Mouse (Mus musculus): Measurements from ENCODE around the gene Prmt8.
A peak's percentile ranks its signal among the peaks of the same experiment; 100 is the strongest.

Gene Prmt8

DNA sequence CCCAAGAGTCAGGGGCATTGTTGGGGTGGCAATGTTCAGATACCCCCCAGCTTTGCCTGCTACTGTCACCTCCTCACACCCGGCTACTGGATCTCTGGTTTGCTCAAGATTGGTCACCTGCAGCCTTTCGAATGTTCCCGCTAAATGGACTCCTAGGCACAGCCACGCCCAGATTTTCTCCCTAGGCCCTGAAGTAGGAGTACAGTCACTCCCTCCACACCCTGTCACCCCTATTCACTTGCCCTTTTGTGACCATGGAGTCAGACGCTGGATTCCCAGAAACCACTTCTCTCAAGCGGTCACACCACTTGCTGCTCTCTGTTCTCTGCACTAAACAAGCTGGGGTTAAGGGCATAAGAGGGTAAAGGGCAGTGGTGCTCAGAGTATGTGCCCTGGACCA, 28.1 kb downstream of the Prmt8 start:
- no peak for ATAC-seq (ENCODE audit: insufficient number of reproducible peaks, low FRiP score, low TSS enrichment)

DNA sequence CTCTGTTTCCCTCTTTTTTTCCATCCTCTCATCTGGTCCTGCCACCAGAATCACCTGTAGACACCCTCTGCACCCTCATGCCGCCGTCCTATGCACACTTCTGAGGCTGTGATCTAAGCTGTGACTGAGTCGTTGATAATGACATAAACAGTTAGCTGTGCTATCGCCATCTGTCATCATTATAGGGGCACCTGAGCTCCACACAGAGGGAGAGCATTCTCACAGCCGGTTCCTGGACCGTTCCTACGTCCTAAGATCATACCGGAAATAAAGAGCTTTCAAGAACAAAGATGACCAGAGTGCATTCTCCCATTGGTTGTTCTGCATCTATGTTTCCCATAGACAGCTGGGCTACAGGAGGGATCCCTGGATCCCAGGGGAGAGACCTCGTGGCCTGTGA, 28.6 kb downstream of the Prmt8 start:
- 0 out of 2 replicates have a peak, but pooled peaks have one; percentile 20 for ATAC-seq (ENCODE audit: insufficient number of reproducible peaks, low FRiP score, low TSS enrichment)

DNA sequence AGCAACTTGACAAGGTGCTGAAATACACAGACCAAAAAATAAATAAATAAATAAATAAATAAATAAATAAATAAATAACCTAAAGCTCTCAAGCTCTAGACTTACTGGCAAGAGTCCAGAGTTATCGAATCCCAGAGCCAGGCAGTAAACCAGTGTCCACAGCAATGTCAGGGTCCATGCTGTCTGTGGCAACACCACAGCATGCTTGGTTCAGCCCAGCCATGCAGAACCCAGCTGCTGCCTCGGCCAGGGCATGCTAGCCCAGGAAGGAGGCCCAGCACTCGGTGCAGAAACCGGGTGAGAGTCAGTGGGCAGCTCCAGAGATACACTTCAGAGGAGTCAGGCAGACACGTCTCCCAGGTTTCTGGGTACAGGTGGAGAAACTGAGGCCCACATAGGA, 29.4 kb downstream of the Prmt8 start:
- ATAC-seq (ENCODE audit: insufficient number of reproducible peaks, low FRiP score, low TSS enrichment), result no peak

DNA sequence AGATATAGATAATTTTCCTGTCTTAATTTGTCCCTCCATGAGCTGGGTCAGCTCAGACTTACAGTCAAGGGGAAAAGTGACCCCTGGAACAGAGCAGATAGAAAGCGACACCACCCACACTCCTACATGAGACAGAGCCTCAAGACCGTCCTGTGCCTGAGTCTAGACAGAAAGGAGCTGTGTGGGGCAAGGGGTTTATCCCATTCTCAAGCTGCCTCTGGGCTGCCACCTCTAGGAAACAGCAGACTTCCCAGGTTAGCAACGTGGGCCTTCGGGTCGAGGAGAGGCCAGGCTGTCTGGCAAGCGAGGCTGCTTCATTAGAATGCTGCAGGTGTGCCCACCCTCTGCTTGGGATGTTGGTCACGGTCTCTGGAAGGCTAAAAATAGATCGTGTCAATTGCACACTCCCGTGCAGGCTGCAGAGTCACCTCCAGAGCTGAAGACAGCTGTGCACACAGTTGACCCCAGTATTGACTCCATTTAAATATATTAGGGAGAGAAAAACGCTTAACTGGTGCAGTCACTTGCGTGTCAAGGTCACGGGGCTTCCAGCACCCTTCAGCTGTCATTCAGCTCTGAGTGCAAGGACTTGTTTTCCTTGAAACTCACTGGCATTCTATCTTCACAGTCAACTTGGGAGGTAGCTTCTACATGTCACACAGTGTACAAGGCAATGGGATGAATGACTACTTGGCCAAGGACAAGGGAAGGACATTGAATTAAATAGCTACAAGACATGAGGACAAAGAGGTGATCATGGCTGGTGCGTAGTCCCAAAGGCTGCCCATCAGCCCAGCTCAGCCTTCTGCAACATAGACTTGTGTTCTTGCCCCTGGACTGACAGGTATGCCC, 33.9 kb downstream of the Prmt8 start:
- ATAC-seq (ENCODE audit: insufficient number of reproducible peaks, low FRiP score, low TSS enrichment), result no peak

DNA sequence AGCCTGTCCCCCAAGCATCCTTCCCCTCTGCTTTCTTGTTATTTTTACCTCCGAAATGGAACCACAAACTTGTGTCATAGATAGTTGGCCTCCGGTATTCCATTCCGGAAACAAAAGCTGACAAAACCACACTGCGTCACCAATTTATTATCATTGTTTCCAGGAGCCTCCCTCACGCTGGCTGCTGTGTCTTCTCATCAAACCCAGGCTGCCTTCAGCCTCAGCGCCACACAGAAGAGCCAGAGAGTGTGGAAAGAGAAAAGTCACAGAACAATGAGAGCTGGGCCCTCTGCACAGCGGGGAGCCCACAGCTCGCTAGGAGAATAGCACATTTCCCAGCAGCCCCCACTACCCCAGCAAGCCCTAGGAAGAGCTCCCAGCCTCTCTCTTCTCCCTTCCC, 46.1 kb downstream of the Prmt8 start:
- ATAC-seq (ENCODE audit: insufficient number of reproducible peaks, low FRiP score, low TSS enrichment), result no peak

DNA sequence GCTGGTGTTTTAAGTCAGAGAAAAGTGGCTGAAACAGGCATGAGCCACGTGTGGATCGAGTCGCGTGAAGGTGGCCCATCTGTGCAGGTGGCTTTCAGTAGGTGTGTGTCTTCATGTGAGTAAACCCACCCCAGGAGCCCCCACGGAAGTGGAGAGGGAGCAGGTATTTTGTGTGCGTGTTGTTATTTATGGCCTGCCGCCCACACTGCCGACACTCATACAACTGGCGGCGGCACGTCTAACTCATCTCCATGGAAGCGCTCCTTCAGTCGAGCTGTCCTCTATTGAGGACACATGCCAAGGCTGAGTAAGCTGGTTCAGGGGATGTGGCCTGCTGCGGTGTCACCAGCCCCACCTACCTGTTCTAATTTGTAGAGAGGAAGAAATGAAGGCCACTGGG, 49.4 kb downstream of the Prmt8 start:
- no peak for ATAC-seq (ENCODE audit: insufficient number of reproducible peaks, low FRiP score, low TSS enrichment)

DNA sequence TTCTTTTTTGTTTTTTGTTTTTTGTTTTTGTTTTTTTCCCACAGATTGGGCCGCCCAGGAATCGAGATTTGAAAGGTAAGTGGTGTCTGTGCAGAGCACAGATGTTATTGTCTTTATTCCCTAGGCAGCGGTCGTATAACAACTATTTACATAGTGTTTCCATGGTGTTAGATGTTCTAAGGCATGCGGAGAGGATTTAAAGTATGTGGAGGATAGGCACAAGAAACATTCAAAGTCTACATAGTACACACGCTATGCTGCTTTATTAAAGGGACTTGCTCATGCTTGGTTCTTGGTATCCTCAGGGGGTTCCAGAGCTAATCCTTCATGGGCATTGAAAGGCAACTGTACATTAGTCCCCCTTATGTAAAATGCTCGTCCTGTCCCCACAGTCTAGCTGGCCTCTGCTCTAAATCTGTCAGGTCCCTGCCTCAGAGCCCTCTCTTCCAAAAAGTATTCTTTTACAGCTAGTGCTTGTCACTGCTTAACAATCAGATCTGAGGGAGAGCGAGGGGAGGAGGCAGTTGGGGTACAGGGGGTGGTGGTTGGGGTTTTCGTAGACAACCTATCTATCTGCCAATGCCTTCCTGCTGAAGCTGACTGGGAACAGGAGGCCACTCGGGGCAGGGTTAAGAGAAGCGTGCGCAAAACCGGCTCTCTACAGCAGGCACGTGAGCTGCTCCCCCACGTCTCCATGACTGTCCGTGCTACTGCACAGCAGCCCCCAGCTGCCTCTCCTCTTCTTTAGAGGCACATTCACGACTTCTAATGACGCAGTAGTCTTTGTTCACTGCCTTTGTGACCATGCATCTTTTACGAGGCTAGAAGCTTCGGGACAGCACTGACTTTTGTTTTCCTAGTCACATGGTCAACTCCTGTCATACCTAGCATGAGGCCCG, 51.8 kb downstream of the Prmt8 start:
- ATAC-seq (ENCODE audit: insufficient number of reproducible peaks, low FRiP score, low TSS enrichment), result no peak

DNA sequence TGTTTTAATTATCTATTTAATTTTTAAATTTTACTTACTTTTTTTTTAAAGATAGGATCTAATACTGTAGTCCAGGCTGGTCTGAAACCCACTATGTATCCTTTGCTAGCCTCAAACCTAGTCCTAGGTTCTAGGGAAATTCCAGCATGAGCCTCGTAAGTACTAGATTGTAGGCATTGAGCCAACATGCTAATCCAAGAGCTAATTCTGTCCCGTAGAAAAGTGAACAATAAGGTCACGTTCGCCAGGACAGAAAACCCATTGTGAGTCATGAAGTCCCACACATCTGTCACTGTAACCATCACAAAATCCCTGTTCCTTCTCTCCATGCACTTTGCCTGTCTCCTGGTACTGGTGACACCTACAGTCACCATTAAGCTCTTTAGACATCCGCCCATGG, 53.8 kb downstream of the Prmt8 start:
- ATAC-seq (ENCODE audit: insufficient number of reproducible peaks, low FRiP score, low TSS enrichment), result no peak

DNA sequence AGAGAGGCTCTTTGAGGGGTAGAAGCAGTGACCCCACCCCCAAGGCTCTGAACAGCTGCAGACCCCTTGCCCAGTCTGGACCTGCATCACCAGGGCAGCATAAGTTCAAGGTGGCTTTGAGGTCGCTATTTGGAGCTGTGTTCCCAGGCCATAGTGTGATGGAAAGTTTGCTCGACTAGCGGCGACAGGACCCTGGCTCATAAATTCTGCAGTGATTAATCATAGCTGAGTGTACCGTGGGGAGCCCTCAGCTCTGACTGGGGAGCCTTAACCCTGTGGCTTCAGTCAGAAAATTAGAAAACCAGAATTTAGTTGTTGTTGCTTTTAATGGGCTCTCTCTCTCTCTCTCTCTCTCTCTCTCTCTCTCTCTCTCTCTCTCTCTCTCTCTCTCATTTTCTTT, 54.4 kb downstream of the Prmt8 start:
- no peak for ATAC-seq (ENCODE audit: insufficient number of reproducible peaks, low FRiP score, low TSS enrichment)

DNA sequence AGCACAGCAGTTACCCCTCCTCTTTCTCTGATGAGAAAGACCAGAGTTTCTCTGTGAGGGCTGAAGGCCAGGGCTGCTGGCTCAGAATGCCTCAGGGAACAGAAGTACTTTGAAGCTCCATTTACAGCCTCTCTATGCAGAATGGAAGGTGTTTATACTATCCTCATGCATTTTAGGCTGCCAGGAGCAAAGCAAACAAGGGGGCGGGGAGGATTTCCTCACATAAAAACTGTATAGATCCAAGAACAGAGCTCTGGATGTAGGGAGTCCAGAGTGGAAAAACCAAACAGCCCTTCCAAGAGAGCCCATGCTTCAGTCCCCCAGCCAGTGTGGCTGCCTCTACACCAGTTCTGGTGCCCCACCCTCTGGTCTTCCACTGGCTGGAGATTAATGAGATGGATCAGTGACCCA, 61.0 kb downstream of the Prmt8 start:
- no peak for ATAC-seq (ENCODE audit: insufficient number of reproducible peaks, low FRiP score, low TSS enrichment)

DNA sequence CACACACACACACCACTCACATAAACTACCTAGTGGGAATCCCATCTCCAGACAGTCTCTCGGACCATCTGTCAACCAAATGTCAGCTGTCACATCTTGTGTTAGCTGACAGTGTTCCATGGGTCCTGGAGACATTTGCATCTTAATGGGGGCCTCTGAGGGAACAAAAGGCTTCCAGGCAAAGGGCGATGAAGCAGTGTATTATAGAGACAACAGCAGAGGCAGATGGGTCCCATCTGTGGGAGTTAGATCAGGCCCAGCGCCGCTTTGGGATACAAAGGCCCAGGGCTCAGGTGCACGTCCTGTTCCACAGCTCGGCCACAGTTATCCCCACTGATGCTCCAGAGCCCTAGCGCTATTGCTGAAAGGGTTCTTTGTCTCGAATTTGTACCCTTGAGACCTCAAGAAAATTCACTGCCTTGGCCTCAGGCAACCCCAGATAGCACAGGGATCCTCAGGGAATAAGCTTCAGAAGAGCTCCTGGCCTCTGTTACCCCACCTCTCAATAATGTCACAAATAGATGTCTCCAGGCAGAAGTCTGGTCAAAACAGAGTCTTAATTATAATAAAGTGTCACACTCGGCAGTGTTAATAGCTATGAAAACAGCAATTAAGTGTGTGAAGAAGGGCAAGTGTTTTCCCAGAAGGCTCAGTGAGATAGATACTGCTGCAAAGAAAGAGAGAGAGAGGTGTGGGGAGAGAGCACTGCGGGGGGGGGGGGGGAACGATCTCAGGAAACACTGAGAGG, 68.1 kb downstream of the Prmt8 start:
- no peak for ATAC-seq (ENCODE audit: insufficient number of reproducible peaks, low FRiP score, low TSS enrichment)

DNA sequence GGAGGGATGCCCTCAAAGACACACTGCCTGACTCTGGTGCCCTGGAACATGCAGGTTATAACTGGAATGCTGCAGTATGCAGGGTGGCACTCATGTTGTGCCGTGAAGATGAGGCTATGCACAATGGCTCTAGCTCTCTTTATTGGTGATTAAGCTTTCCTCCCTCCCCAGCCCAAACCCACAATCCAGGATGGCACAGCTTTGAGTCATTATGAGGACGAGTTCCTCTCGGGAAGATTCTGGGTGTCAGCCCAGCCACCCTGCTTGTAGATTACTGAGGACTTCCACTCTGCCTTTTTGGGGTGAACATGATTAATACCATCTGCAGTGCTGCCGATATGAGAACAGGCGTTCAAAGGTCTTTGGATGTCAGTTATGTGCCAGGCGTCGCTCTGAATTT, 75.6 kb downstream of the Prmt8 start:
- no peak for ATAC-seq (ENCODE audit: insufficient number of reproducible peaks, low FRiP score, low TSS enrichment)

DNA sequence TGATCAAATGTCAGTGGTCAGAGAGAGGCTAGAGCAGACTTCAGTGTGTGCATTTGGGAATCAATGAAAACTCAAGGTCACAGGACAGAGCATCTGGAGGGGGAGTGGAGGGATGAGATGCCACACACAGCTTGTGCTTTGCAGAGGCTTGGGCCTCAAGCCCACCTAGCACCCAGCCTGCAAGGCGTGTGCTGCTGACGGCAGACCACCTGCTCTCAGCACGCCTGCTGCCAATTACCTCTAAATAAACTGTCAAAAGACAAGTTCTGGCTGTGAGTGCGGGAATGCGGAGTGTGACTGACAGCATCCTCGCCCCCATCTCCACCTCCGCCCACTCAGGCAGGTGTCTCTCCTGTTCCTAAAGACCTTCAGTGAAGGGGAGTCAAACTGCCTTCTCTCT, 77.0 kb downstream of the Prmt8 start:
- no peak for ATAC-seq (ENCODE audit: insufficient number of reproducible peaks, low FRiP score, low TSS enrichment)

DNA sequence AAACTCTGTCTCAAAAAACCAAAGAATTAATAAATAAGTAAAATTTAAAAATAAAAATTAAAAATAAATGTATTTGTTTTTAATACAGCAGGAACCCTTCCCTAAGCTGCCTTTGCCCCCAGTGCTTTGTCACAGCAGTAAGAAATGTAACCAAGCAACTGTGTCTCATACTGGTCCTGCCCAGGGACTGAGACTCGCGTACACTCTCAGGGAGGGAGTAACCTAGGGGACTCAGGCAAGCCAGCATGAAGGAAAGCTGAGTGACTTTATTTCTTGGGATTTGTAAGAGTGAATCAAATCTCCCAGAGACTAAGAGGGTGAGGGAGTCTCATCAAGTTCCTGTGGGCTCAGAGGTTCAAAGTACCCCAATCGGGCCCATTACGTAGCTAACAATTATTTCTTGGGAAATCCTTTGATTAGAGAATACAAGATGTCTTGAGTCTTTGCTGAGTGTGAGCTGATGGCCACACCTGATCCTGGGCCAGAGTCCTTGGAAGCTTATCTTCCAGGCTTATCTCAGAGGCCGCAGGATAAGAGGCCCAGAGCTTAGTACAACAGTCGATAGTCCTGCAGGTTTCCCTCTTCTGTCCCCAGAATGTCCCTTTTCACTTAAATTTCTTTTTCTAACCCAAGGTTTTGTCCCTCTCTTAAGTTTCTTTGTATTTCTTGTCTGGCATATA, 82.0 kb downstream of the Prmt8 start:
- no peak for ATAC-seq (ENCODE audit: insufficient number of reproducible peaks, low FRiP score, low TSS enrichment)

DNA sequence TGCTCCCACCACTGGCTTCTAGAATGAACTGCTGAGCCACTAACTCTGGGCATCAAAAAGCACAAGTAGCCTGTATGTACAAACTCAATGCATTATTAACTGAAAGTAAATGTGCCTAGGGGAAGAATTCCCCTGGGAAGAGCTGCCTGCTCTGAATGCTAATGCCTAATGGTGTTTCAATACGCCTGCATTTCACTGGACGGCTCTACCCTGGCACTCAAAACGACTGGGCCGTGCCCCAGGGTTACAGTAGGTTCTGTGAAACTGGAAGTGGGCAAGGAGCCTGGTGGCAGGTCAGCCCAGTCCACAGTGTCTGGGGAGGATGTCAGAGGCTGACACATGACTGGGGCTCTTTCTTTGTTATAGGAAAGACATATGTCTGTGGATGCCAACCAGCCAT, 84.3 kb downstream of the Prmt8 start:
- ATAC-seq (ENCODE audit: insufficient number of reproducible peaks, low FRiP score, low TSS enrichment), result no peak

DNA sequence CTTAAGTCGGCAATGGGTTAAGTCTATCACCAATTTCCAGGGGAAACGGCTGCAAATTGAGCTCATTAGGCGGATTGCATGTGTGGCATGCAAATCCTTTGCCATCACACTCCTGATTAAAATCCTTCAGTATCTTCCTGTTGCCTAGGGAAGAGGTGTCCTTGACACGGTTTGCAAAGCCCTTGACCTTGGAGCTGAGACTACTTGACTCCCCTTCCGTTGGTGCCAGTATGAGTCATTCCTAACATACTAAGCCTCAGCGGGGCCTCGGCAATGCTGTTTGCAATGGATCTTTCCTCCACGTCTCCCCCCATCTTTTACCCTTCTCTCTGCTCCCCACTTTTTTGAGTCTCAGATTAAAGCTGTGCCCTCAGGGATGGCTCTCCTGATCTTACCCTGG, 85.7 kb downstream of the Prmt8 start:
- no peak for ATAC-seq (ENCODE audit: insufficient number of reproducible peaks, low FRiP score, low TSS enrichment)

DNA sequence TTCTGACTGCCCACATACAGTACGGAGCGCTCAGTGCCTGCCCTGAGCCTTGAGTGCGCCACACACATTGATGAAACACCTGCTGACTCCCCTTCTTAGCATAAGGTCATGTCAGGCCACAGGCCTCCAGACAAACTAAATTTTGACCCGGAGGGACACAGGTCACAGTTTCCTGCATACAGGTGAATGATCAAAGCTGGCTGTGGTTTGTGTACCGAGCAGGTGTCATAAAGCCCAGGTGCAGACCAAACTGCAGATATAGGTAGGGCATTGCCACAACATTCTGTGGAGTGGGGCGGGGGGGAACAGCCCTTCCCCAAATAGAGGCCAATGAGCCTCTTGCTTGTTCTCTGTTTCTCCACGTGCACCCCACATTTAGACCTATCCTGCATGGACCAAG, 88.5 kb downstream of the Prmt8 start:
- ATAC-seq (ENCODE audit: insufficient number of reproducible peaks, low FRiP score, low TSS enrichment), result no peak

DNA sequence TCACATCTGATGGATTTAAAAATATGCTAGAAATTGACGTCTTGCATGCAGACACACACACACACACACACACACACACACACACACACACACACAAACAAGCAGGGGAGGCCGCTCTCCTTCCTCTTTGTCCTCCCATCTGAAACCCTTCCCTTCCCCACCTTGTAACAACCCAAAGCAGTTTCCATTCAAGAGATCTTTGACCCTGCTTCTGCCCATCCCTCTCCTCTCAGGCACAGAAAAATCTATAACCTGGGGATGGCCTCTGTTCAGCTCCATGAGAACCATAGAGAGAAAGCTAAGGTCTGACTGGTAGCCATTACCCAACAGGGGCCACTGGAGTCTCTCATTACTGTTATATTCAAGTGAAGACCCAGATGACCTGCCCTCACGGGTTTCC, 90.3 kb downstream of the Prmt8 start:
- ATAC-seq (ENCODE audit: insufficient number of reproducible peaks, low FRiP score, low TSS enrichment), result no peak

DNA sequence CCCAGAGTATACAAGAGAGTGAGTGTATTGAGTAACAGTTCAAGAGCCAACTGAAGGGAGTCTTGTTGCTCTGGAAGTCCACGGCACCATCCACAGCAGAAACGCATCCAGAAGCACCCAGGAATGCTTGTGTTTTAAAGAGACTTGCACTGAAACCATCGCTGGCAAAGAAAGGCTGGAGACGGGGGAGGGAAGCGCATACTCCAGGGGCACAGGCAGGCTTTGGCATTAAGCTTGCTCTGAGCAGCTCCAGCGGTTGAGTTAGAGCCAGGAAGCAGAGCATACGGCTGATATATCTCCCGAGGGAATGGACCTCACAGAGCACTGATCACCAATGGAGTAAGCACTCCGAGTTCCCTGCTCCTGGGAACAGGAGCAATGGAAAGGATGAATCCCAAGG, 91.0 kb downstream of the Prmt8 start:
- ATAC-seq (ENCODE audit: insufficient number of reproducible peaks, low FRiP score, low TSS enrichment), result no peak

DNA sequence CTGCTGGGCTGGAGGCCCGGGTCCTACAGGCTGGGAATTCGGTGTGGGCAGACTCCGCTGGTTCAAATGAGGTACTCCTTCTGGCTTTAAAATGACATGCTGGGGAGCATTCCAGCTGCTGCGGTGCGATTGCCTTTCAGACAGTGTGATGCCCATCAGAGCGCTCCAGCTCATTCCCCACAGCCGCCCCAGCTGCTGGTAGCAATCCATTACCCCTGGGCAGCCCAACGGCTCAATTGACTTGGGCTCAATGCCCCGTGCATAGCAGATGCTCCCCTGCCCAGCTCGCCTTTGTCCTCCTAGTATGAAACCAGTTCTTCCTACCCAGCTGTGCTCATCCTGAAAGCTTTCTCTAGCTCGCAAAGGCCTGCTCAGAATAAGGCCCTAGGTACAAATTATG, 92.4 kb downstream of the Prmt8 start:
- ATAC-seq (ENCODE audit: insufficient number of reproducible peaks, low FRiP score, low TSS enrichment), result no peak
